Mouse (Mus musculus): Measurements from ENCODE around the gene Pou2af1. TPM values are rescaled to one million over a fixed set of nuclear protein-coding genes. Genes with fewer than 3 reads are reported as not detected.

The Pou2af1 gene
- total RNA-seq (2014; fragmentation: Nextera tagmentation) (not detected in 2 replicates), total RNA-seq (2017) (0.11 TPM in 1 of 2 replicates, not detected in the other), polyA plus RNA-seq (2012) (not detected in 2 replicates)

DNA sequence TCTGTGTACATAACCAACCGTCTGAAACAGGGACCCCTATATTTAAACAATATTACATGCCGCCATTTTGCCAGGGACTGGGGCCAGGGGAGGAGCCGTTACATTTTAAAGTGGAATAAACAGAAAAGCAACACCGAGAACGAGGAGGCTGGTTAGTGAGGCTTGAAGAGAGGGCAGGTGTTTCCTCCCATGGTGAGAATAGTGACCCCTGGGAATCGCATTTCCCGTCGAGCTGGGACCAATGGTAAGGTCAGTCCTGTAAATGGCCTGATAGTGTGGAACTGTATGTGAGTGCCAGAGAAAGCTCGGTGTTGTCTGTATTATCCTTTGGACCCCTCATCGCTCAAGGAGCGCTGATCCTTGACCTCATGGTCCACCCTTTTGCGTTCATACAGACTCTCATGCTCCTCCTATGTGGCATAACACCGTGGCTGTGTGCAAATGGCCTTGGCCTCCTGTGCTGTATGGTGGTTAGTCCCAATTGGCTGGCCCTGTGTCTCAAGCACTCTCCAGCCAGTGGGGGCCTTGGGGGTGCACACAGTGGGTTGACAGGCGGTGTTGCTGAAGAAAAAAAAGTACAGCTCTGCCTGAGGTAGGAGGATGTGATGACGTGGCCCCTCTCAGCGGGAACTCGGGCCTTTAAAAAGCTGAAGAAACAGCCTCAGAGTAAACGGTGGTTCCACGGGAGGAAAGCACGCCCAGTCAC is at the start of gene Pou2af1:
TSS of gene Pou2af1 (plus strand) at position 686 of the 706 bp plus-strand sequence.
- H3K36me3 ChIP-seq (replicated peaks): no peaks in the 10 kb centered on the region
- H3K27me3 ChIP-seq (ENCODE audit: insufficient read depth, low read length): peaks cover 12% of the 10 kb centered on the region; the same call in 1 of the 2 replicates
- ATAC-seq (ENCODE audit: extremely low read depth, insufficient number of reproducible peaks, low FRiP score, poor library complexity, severe bottlenecking) (no peak), DNase-seq (ENCODE audit: low spot score) (no peak)
- no peaks in the 10 kb centered on the region for H3K4me1 ChIP-seq (ENCODE audit: insufficient read depth, low read depth, low read length)
- no peak for TF ChIP-seq GATA2 (IDR thresholded peaks at IDR 0.05; ENCODE audit: borderline replicate concordance, low read depth, low read length)
- no peak for TF ChIP-seq TAL1 (conservative IDR thresholded peaks at IDR 0.05; ENCODE audit: low read depth, low read length)
- TF ChIP-seq POLR2AphosphoS5 (IDR thresholded peaks at IDR 0.05; ENCODE audit: insufficient replicate concordance, low read depth, low read length): no peak
- TF ChIP-seq CTCF (IDR thresholded peaks at IDR 0.05; ENCODE audit: low read depth, low read length): no peak
- TF ChIP-seq GATA1 (IDR thresholded peaks at IDR 0.05; ENCODE audit: borderline replicate concordance, low read length): no peak
- no peaks in the 10 kb centered on the region for H3K9me3 ChIP-seq (replicated peaks)
- H3K4me3 ChIP-seq (ENCODE audit: low read depth, low read length): no peak within 1 kb of the TSS

DNA sequence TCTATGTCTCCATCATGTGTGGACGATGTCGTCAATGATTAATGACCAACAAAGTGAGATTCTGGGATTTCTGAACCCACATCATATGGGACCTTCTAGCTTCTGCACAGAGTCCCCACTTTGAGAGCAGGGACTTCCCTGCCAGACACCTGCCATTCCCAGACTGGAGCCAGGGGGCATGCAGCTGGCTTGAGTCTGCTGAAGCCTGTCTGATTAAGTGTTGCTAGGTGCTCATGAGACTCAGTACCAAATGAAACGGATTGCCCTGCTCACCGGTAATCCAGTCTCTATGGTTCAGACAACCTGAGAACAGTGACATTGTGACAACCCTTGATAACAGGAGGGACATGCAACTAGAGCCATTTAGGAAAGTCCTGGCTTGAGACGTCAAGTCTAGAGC is 49.5 kb upstream of the Pou2af1 start:
- Histone ChIP-seq H3K4me1 (ENCODE audit: insufficient read depth, low read depth, low read length) (peaks cover 9% of the 10 kb centered on the region), H3K9me3 (replicated peaks) (no peaks in the 10 kb centered on the region), H3K36me3 (replicated peaks) (no peaks in the 10 kb centered on the region), H3K27me3 (ENCODE audit: insufficient read depth, low read length) (peaks cover 28% of the 10 kb centered on the region), H3K4me3 (ENCODE audit: low read depth, low read length) (no peak overlapping the region)
- no peak for ATAC-seq (ENCODE audit: extremely low read depth, insufficient number of reproducible peaks, low FRiP score, poor library complexity, severe bottlenecking)
- TF ChIP-seq TAL1 (conservative IDR thresholded peaks at IDR 0.05; ENCODE audit: low read depth, low read length) (no peak), GATA2 (IDR thresholded peaks at IDR 0.05; ENCODE audit: borderline replicate concordance, low read depth, low read length) (no peak), GATA1 (IDR thresholded peaks at IDR 0.05; ENCODE audit: borderline replicate concordance, low read length) (no peak), POLR2AphosphoS5 (IDR thresholded peaks at IDR 0.05; ENCODE audit: insufficient replicate concordance, low read depth, low read length) (no peak), CTCF (IDR thresholded peaks at IDR 0.05; ENCODE audit: low read depth, low read length) (no peak)
- no peak for DNase-seq (ENCODE audit: low spot score)

DNA sequence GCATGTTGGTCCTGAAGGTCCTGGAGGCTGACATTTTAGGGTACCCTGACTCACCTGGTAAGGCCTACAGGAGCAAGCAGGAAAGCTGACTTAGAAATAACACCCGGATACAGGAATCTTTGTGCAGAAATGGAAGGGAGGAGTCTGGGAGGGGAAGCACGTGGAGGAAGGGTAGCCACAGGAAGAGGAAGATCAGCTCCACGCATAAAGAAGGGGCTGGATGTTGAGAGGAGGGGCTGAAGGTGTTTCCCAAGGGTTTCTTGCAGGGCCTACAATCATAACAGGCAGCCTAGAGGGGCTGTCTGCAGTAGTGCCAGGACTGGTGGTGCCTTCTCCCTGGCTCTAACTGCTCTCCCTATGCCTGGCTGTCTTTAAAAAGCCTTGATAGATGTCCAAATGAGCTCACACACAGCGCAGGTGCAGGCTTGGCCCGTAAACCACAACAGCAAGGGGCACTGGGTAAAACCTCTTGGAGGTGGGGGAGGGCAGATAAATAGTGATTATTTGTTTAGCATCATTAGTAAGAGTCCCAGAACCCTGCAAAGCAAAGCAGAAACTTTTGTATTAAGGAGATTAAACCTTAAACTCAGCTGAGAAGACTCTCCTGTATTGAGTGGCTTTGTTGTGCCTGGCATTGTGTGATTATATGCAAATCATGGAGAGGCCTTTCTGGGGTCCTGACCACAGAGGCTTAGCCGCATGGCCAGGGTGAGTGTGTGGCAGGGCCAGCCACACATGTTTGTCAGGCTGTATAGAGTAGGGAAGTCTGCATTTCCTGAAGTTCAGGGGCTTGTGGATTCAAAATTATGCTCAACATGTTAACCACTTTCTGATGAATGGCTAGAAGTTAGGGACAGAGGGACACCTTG is 48.0 kb upstream of the Pou2af1 start, which contains the start of gene Gm32742:
TSS of gene Gm32742 (minus strand) at position 206 of the 869 bp plus-strand sequence.
- H3K4me3 ChIP-seq (ENCODE audit: low read depth, low read length): no peak within 1 kb of the TSS

DNA sequence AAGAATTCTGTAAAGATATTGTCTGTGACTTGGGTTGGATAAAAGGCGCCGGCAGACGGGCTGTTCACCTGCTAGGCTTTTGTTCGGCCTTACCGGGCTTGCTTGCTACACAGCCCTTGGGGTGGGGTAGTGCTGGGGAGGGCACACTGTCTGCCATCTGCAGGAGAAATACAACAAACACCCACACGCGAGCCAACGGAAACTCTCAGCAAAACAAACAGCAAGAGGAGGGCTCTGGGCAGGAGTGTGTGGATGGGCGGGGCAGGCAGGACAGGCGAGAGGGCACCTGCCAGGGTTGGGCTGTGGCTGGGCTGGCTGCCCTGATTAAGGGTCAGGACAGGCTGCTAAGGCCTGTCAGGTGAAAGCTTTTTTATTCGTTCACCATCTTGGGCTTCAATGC is 45.6 kb upstream of the Pou2af1 start:
- Histone ChIP-seq H3K4me1 (ENCODE audit: insufficient read depth, low read depth, low read length) (peaks cover 9% of the 10 kb centered on the region), H3K27me3 (ENCODE audit: insufficient read depth, low read length) (peaks cover 12% of the 10 kb centered on the region; the same call in 1 of the 2 replicates), H3K36me3 (replicated peaks) (no peaks in the 10 kb centered on the region), H3K4me3 (ENCODE audit: low read depth, low read length) (no peak overlapping the region; the same call in 1 of the 2 replicates), H3K9me3 (replicated peaks) (no peaks in the 10 kb centered on the region)
- TF ChIP-seq TAL1 (conservative IDR thresholded peaks at IDR 0.05; ENCODE audit: low read depth, low read length) (no peak), CTCF (IDR thresholded peaks at IDR 0.05; ENCODE audit: low read depth, low read length) (no peak), GATA1 (IDR thresholded peaks at IDR 0.05; ENCODE audit: borderline replicate concordance, low read length) (no peak), GATA2 (IDR thresholded peaks at IDR 0.05; ENCODE audit: borderline replicate concordance, low read depth, low read length) (no peak), POLR2AphosphoS5 (IDR thresholded peaks at IDR 0.05; ENCODE audit: insufficient replicate concordance, low read depth, low read length) (no peak)
- DNase-seq (ENCODE audit: low spot score) (no peak), ATAC-seq (ENCODE audit: extremely low read depth, insufficient number of reproducible peaks, low FRiP score, poor library complexity, severe bottlenecking) (no peak)

More for the DNA sequence above, 48.0 kb upstream of the Pou2af1 start, which contains the start of gene Gm32742:
- no peak for DNase-seq (ENCODE audit: low spot score)
- Histone ChIP-seq H3K9me3 (replicated peaks) (no peaks in the 10 kb centered on the region), H3K4me1 (ENCODE audit: insufficient read depth, low read depth, low read length) (peaks cover 9% of the 10 kb centered on the region), H3K27me3 (ENCODE audit: insufficient read depth, low read length) (peaks cover 18% of the 10 kb centered on the region), H3K36me3 (replicated peaks) (no peaks in the 10 kb centered on the region)
- no peak for ATAC-seq (ENCODE audit: extremely low read depth, insufficient number of reproducible peaks, low FRiP score, poor library complexity, severe bottlenecking)
- TF ChIP-seq TAL1 (conservative IDR thresholded peaks at IDR 0.05; ENCODE audit: low read depth, low read length): no peak
- TF ChIP-seq CTCF (IDR thresholded peaks at IDR 0.05; ENCODE audit: low read depth, low read length): no peak
- no peak for TF ChIP-seq GATA1 (IDR thresholded peaks at IDR 0.05; ENCODE audit: borderline replicate concordance, low read length)
- TF ChIP-seq GATA2 (IDR thresholded peaks at IDR 0.05; ENCODE audit: borderline replicate concordance, low read depth, low read length): no peak
- no peak for TF ChIP-seq POLR2AphosphoS5 (IDR thresholded peaks at IDR 0.05; ENCODE audit: insufficient replicate concordance, low read depth, low read length)

DNA sequence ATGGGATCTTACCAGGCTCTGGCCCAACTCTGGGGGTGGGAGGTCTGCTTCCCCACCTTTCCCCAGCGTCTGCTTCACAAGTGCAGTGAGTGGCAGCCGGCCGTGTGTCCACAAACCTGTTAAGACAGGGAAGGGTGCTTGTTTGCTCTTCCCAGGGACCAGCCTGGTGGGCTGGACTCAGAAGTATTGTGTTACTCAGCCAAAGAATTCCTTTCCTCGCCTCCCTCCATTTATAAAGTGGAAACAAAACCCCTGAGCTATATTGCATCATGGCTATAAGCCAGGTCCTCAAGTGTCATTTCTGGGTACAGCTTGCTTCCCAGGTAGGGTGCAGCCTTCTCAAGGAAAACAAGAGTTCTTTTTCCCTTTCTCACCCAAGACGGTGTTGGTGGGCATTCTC is 44.8 kb upstream of the Pou2af1 start:
- no peak for DNase-seq (ENCODE audit: low spot score)
- peaks cover 9% of the 10 kb centered on the region for H3K4me1 ChIP-seq (ENCODE audit: insufficient read depth, low read depth, low read length)
- no peaks in the 10 kb centered on the region for H3K9me3 ChIP-seq (replicated peaks)
- no peak for ATAC-seq (ENCODE audit: extremely low read depth, insufficient number of reproducible peaks, low FRiP score, poor library complexity, severe bottlenecking)
- no peaks in the 10 kb centered on the region for H3K36me3 ChIP-seq (replicated peaks)
- H3K27me3 ChIP-seq (ENCODE audit: insufficient read depth, low read length): peaks cover 12% of the 10 kb centered on the region; the same call in 1 of the 2 replicates
- TF ChIP-seq TAL1 (conservative IDR thresholded peaks at IDR 0.05; ENCODE audit: low read depth, low read length) (no peak), GATA2 (IDR thresholded peaks at IDR 0.05; ENCODE audit: borderline replicate concordance, low read depth, low read length) (no peak), CTCF (IDR thresholded peaks at IDR 0.05; ENCODE audit: low read depth, low read length) (no peak), GATA1 (IDR thresholded peaks at IDR 0.05; ENCODE audit: borderline replicate concordance, low read length) (no peak), POLR2AphosphoS5 (IDR thresholded peaks at IDR 0.05; ENCODE audit: insufficient replicate concordance, low read depth, low read length) (no peak)
- H3K4me3 ChIP-seq (ENCODE audit: low read depth, low read length): no peak overlapping the region

Data from G1E (cell line).